Mouse (Mus musculus): Measurements from ENCODE around the gene Sp8.
A peak's percentile ranks its signal among the peaks of the same experiment; 100 is the strongest.

Gene Sp8

GRCm38 (mm10) chr12:118849203-118849861 lies 3.2 kb downstream of the Sp8 start:
- peak; percentile 28 for DNase-seq (ENCODE audit: low spot score)

- DNase-seq (ENCODE audit: low spot score) = no peak
Observed at GRCm38 (mm10) chr12:118849996-118850395, 3.9 kb downstream of the Sp8 start.

- DNase-seq (ENCODE audit: low spot score) = no peak
Observed at GRCm38 (mm10) chr12:118850851-118851410, 4.8 kb downstream of the Sp8 start.

GRCm38 (mm10) chr12:118853331-118853730 lies 7.2 kb downstream of the Sp8 start:
- no peak for DNase-seq (ENCODE audit: low spot score)

- no peak for DNase-seq (ENCODE audit: low spot score)
Observed at GRCm38 (mm10) chr12:118854401-118854800, 8.3 kb downstream of the Sp8 start.

- DNase-seq (ENCODE audit: low spot score) = peak; percentile 83
Observed at GRCm38 (mm10) chr12:118854831-118855453, 8.8 kb downstream of the Sp8 start.

GRCm38 (mm10) chr12:118856151-118856550 lies 10.0 kb downstream of the Sp8 start:
- DNase-seq (ENCODE audit: low spot score) = no peak

GRCm38 (mm10) chr12:118872673-118873072 lies 26.5 kb downstream of the Sp8 start:
- no peak for DNase-seq (ENCODE audit: low spot score)

GRCm38 (mm10) chr12:118882790-118883189 lies 36.7 kb downstream of the Sp8 start:
- no peak for DNase-seq (ENCODE audit: low spot score)

GRCm38 (mm10) chr12:118887964-118888363 lies 41.8 kb downstream of the Sp8 start:
- DNase-seq (ENCODE audit: low spot score) = no peak
